Mouse (Mus musculus) stomach, embryonic 15.5 days (tissue): ENCODE results near the gene Vwa8. TPM values are rescaled to one million over a fixed set of nuclear protein-coding genes. Genes with fewer than 3 reads are reported as not detected.

Experiments used
- ATAC-seq: fragments of 200-750 bp; cut with Nextera tagmentation; 2 replicates; pipeline ENCODE4 v1.8.0; 2017; ENCODE audit warnings: low read depth, moderate number of reproducible peaks, moderate TSS enrichment; ENCODE audit not compliant: insufficient read depth, low FRiP score
- H3K27ac ChIP-seq: fragments of 300-500 bp; sonication (generic); 2 replicates; pipeline ENCODE4 v1.5.1; 2015; ENCODE audit warnings: mild to moderate bottlenecking, inconsistent platforms
- H3K27me3 ChIP-seq: fragments of 300-500 bp; sonication (generic); replicated peaks from 2 replicates; pipeline ENCODE4 v1.6.1; 2015; ENCODE audit warnings: inconsistent platforms
- H3K36me3 ChIP-seq: fragments of 300-500 bp; sonication (generic); 2 replicates; pipeline ENCODE4 v1.6.1; 2015; ENCODE audit warnings: inconsistent platforms
- H3K4me1 ChIP-seq: fragments of 300-500 bp; sonication (generic); 2 replicates; pipeline ENCODE4 v1.6.1; 2015; ENCODE audit warnings: inconsistent platforms
- H3K4me2 ChIP-seq: fragments of 300-500 bp; sonication (generic); 2 replicates; pipeline ENCODE4 v1.6.1; 2015; ENCODE audit warnings: mild to moderate bottlenecking, inconsistent platforms
- H3K4me3 ChIP-seq: fragments of 300-500 bp; sonication (generic); replicated peaks from 2 replicates; pipeline ENCODE4 v1.5.1; 2015; ENCODE audit warnings: inconsistent platforms
- H3K9ac ChIP-seq: fragments of 300-500 bp; sonication (generic); 2 replicates; pipeline ENCODE4 v1.6.1; 2015; ENCODE audit warnings: inconsistent platforms
- H3K9me3 ChIP-seq: fragments of 300-500 bp; sonication (generic); 2 replicates; pipeline ENCODE4 v1.6.1; 2016; ENCODE audit warnings: inconsistent platforms
- WGBS: fragments of 180-500 bp; shearing (Covaris S2); methylation state at CpG from one replicate; pipeline ENCODE4 v1.1.7; 2015; 5-methylcytosine and 5-hydroxymethylcytosine counted together
- polyA plus RNA-seq: library from polyadenylated mRNA; unstranded; fragments of >200 nt; fragmentation: Nextera tagmentation; extraction: Ambion mirVana; gene quantifications from 2 replicates; pipeline ENCODE4 v1.2.1, GENCODE M21; 2015

The Vwa8 gene
- polyA plus RNA-seq, 1 experiment from 2014 or later, result 11.0 TPM

DNA sequence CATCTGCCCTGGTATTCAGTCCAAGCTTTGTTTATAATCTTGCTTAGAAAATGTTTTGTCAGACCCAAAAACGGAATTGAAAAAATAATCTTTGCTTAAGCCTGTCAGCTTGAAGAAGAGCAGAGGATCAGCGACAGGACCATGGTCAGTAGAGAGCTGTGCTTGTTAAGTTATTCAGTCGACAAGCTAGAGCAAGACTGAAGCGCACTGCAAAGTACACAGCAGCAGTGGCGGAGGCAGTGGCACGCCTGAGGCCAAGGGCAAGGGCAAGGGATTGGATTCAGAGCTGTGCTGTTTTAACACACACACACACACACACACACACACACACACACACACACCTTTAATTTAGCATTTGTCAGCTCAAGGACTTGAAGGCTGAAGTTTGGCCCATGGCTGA lies 263.2 kb downstream of the Vwa8 start:
- Histone ChIP-seq H3K36me3 (no peaks in the 10 kb centered on the region), H3K27ac (no peak overlapping the region), H3K4me1 (peaks cover 5% of the 10 kb centered on the region; the same call in 1 of the 2 replicates), H3K27me3 (no peaks in the 10 kb centered on the region), H3K9ac (no peak overlapping the region), H3K4me2 (no peak overlapping the region), H3K4me3 (no peak overlapping the region), H3K9me3 (no peaks in the 10 kb centered on the region)
- 44% methylated on average over 6 of the region's 6 CpGs for WGBS
- no peak for ATAC-seq

DNA sequence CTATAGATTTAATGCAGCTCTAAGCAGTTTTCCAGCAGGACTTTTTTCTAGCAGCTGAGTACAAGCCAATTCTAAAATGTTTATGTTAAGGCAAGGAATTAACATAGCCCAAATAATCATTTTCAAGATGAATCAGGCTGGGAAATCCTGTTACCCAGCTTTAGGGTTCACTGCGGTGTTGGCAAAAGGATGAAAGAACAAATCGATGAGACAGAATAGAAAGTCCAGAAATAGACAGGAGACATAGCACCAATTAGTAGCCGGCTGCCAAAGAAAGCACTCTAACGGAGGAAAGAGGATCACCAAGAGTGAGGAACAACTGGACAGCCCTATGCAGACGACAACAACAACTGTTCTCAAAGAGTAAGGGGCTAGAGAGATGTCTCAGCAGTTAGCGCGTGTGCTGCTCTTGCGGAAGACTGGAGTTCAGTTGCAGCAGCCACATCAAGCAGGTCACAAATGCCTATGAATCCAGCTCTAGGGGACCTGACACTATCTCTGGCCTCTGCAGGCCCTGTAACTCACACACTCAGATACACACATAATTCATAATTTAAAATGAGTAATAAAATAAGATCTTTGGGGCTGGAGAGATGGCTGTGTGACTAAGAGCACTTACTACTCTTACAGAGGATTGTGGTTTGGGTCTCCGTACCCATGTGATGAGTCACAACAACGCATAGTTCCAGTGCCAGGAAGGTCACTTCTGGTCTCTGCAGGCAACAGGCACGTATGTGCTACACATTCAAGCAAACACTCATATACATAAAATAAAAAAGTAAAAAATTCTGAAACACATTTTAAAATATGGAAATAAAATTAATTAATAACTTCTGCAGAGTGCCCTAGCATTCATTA lies 265.9 kb downstream of the Vwa8 start:
- H3K9ac ChIP-seq, result no peak overlapping the region
- H3K27me3 ChIP-seq, result no peaks in the 10 kb centered on the region
- H3K36me3 ChIP-seq, result no peaks in the 10 kb centered on the region
- H3K27ac ChIP-seq, result no peak overlapping the region
- no peak overlapping the region for H3K4me3 ChIP-seq
- peaks cover 5% of the 10 kb centered on the region; the same call in 1 of the 2 replicates for H3K4me1 ChIP-seq
- H3K4me2 ChIP-seq, result no peak overlapping the region
- ATAC-seq, result no peak
- WGBS, result 65% methylated on average over 11 of the region's 11 CpGs
- no peaks in the 10 kb centered on the region for H3K9me3 ChIP-seq

DNA sequence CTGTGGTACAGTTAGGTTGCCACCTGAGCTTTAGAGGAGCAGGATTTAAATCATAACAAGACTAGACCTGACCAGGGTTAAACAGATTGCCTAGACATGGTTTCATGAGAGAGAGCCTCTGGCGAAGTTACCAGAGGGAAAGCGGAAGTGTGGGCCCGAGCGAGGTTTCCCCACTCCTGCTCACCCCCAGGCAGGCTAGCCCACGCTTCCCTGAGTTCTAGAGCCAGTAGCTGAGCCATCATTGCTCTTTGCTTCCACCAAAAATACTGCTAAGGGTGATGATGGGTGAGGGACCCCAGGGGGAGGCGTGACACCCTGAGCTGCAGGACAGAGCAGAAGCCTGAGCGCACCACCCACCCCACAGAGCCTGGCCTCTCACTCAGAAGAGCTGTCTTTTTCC lies 269.6 kb downstream of the Vwa8 start:
- 87% methylated on average over 7 of the region's 7 CpGs for WGBS
- Histone ChIP-seq H3K9ac (no peak overlapping the region), H3K4me2 (no peak overlapping the region)

DNA sequence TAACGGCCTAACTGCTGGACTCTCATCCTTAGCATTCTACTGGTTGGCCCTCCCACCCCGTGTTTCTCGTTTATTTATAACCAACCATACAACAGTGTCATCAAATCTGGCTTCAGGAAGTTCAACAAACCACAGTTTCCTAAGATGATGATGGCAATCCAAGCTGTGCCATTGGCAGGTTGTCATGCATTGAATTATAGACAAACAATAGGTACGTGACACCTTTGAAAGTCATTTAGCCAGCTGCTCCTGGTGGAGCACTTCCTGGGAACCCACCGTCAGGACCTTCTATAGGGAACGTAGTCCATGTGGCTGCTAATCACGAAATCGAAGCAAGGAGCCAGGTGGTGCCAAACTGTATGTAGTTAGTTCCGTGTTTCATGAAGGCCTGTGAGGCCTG lies 270.5 kb downstream of the Vwa8 start:
- Histone ChIP-seq H3K27ac (no peak overlapping the region), H3K9me3 (no peaks in the 10 kb centered on the region), H3K4me1 (no peaks in the 10 kb centered on the region), H3K4me2 (no peak overlapping the region), H3K4me3 (no peak overlapping the region), H3K27me3 (no peaks in the 10 kb centered on the region), H3K9ac (no peak overlapping the region), H3K36me3 (no peaks in the 10 kb centered on the region)
- WGBS, result 69% methylated on average over 9 of the region's 9 CpGs
- ATAC-seq, result no peak

More for the DNA sequence above, 269.6 kb downstream of the Vwa8 start:
- ATAC-seq, result no peak
- H3K4me1 ChIP-seq, result no peaks in the 10 kb centered on the region
- H3K9me3 ChIP-seq, result no peaks in the 10 kb centered on the region
- no peak overlapping the region for H3K27ac ChIP-seq
- no peaks in the 10 kb centered on the region for H3K27me3 ChIP-seq
- no peak overlapping the region for H3K4me3 ChIP-seq
- no peaks in the 10 kb centered on the region for H3K36me3 ChIP-seq

DNA sequence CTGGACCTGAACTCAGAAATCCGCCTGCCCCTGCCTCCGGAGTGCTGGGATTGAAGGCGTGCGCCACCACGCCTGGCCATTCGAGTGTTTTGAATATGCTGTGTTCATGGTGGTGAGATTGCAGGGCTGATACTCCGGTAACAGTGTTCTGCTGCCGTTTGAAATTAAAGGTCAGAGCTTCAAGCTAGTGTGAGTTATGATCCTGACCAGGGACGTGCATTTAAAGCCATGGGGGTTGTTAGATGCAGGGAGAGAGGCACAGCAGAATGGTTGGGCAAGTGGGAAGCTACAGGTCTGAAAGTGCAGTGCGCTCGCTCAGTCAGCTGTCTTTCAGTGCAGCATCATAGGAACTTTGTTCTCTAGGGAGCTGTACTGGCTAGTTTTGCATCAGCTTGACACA lies 271.8 kb downstream of the Vwa8 start:
- H3K4me3 ChIP-seq, result no peak overlapping the region
- no peaks in the 10 kb centered on the region for H3K36me3 ChIP-seq
- H3K27ac ChIP-seq, result no peak overlapping the region
- no peaks in the 10 kb centered on the region for H3K27me3 ChIP-seq
- 82% methylated on average over 11 of the region's 11 CpGs for WGBS
- no peak overlapping the region for H3K4me2 ChIP-seq
- no peak overlapping the region for H3K9ac ChIP-seq
- no peak for ATAC-seq
- H3K9me3 ChIP-seq, result no peaks in the 10 kb centered on the region
- peaks cover 3% of the 10 kb centered on the region; the same call in 1 of the 2 replicates for H3K4me1 ChIP-seq

DNA sequence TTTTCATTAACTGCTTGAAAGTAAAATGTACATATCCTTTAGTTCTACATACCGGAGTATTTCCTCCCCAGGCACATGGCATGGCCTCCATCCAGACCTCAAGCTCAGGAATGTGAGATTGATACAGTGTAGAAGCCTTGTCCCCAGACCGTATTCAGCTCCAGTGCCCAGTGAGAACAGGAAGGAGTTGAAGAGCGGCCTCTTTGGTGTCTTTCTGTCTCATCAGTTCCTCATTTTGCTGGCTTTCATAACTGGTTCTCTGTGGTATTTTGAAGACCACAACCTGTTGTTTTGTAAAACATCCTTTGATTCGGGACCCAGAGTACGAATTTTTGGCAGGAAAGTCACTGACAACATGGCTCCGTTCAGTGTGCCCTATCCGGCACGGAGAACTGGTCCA lies 274.6 kb downstream of the Vwa8 start:
- 78% methylated on average over 8 of the region's 8 CpGs for WGBS
- no peak for ATAC-seq

DNA sequence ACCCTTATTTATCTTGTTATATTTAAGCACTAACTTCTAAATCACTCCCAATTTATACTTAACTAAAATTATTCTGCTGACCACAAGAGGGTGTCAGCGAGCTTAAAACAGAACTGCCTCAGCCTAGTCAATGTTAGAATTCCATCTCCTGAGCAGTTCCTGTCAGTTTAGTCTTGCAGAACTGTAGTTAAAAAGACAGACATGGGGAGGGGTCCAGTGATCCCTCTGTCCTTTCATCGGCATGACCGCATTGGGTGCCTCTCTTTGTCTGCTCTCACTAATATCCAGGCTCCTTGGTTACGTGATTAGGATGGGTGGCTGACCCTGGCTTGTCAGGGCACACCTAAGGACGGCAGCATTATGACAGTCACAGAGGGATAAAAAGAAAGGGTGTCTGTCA lies 275.8 kb downstream of the Vwa8 start:
- Histone ChIP-seq H3K27me3 (no peaks in the 10 kb centered on the region), H3K36me3 (no peaks in the 10 kb centered on the region), H3K9me3 (no peaks in the 10 kb centered on the region), H3K4me1 (peaks cover 3% of the 10 kb centered on the region; the same call in 1 of the 2 replicates), H3K4me2 (no peak overlapping the region), H3K4me3 (no peak overlapping the region), H3K9ac (no peak overlapping the region), H3K27ac (no peak overlapping the region)
- no peak; the same call in 1 of the 2 replicates for ATAC-seq
- 49% methylated on average over 5 of the region's 5 CpGs for WGBS

More for the DNA sequence above, 274.6 kb downstream of the Vwa8 start:
- no peaks in the 10 kb centered on the region for H3K9me3 ChIP-seq
- no peak overlapping the region for H3K27ac ChIP-seq
- H3K27me3 ChIP-seq, result no peaks in the 10 kb centered on the region
- no peak overlapping the region for H3K9ac ChIP-seq
- peaks cover 3% of the 10 kb centered on the region; the same call in 1 of the 2 replicates for H3K4me1 ChIP-seq
- no peak overlapping the region for H3K4me3 ChIP-seq
- no peaks in the 10 kb centered on the region for H3K36me3 ChIP-seq
- no peak overlapping the region for H3K4me2 ChIP-seq

DNA sequence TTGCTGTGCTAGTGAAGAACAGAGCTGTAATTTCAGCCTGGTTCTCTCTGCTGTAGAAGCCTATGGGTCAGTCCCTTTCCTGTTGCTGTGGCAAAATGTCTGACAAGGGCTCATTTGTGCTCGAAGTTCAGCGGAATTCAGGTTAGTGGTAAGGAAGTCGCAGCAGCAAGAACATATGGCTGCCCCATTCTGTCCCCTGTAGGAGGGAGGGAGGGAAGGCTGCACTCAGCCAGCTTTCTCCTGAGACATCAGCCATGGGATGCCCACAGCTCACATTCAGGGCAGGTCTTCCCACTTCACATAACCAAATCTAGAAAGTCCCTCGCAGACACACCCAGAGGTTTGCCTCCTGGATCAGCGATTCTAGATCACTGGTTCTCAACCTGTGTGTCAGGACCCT lies 277.3 kb downstream of the Vwa8 start:
- ATAC-seq, result no peak
- WGBS, result 72% methylated on average over 5 of the region's 5 CpGs

DNA sequence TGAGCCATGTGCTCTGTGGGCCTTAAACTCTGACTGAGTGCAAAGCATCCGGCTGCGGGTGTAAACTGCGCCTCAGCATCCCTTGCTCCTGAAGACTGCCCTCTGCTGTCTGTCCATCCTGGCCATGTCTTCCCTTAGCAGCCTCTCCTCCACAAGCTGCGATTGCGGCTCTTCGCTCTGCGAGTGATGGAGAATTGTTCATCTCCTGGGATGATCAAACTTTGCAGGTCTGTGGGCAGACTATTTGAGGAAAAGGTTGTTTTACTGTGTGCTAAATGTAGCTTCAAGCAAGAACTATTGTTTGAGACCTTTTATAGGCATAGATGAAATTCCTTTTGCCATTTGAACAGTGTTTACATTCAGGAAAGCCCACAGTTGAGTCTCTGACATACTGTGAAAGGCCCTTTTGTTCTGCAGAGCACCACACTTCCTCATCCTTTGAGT lies 286.1 kb downstream of the Vwa8 start:
- Histone ChIP-seq H3K9ac (no peak overlapping the region), H3K27ac (peak overlapping the region; percentile 59), H3K4me3 (no peak overlapping the region), H3K9me3 (no peaks in the 10 kb centered on the region), H3K4me2 (no peak overlapping the region), H3K36me3 (no peaks in the 10 kb centered on the region), H3K27me3 (no peaks in the 10 kb centered on the region), H3K4me1 (peaks cover 11% of the 10 kb centered on the region; the same call in 1 of the 2 replicates)
- peak; percentile 39; the same call in 1 of the 2 replicates for ATAC-seq
- 19% methylated on average over 7 of the region's 7 CpGs for WGBS

More for the DNA sequence above, 277.3 kb downstream of the Vwa8 start:
- Histone ChIP-seq H3K4me3 (no peak overlapping the region), H3K4me2 (no peak overlapping the region), H3K9me3 (no peaks in the 10 kb centered on the region), H3K9ac (no peak overlapping the region), H3K4me1 (peaks cover 3% of the 10 kb centered on the region; the same call in 1 of the 2 replicates), H3K27me3 (no peaks in the 10 kb centered on the region), H3K27ac (no peak overlapping the region), H3K36me3 (no peaks in the 10 kb centered on the region)

DNA sequence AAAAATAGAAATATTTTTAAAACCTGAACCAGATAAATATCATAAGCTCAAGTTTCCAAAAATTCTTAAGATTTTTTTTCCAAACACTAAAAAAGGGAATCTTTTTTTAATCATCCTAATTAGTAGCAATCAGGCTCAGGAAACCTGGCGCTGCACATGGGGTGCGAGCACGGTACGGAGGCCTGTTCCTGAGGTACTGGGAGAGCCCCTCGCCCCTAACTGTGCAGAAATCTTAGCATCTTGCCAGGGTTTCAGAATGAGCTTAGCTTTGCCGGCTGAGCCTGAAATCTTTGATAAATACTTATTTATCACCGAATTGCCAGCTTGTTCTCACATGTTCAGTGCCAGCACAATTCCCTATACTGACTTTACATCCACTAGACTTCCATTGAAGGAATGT lies 286.6 kb downstream of the Vwa8 start:
- 69% methylated on average over 7 of the region's 7 CpGs for WGBS
- H3K9ac ChIP-seq, result no peak overlapping the region
- H3K27ac ChIP-seq, result no peak overlapping the region
- no peak overlapping the region for H3K4me3 ChIP-seq
- H3K9me3 ChIP-seq, result no peaks in the 10 kb centered on the region
- no peak overlapping the region for H3K4me2 ChIP-seq
- no peaks in the 10 kb centered on the region for H3K27me3 ChIP-seq
- ATAC-seq, result no peak
- peaks cover 16% of the 10 kb centered on the region; the same call in 1 of the 2 replicates for H3K4me1 ChIP-seq
- no peaks in the 10 kb centered on the region for H3K36me3 ChIP-seq

DNA sequence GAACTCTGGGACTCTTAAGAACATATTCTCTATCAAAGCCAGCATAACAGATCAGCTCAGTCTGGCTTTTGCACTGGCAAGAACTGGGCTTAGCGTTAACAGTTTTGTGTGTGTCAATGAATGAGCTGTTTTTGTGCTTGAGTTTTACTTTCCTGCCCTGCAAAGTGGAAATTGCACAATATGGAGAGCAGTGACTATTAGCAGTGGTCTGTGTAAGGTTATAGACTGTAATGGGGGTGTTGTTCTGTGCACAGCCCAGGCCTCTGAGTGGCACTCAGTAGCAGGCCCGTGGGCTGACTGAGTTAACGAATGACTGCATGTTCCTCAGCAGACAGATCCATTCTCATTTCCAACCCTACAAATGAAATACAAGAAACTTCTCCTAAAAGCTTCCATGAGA lies 287.7 kb downstream of the Vwa8 start:
- peaks cover 19% of the 10 kb centered on the region for H3K4me1 ChIP-seq
- H3K9ac ChIP-seq, result no peak overlapping the region
- no peak overlapping the region for H3K27ac ChIP-seq
- no peaks in the 10 kb centered on the region for H3K27me3 ChIP-seq
- ATAC-seq, result no peak
- H3K36me3 ChIP-seq, result no peaks in the 10 kb centered on the region
- H3K4me2 ChIP-seq, result no peak overlapping the region
- H3K9me3 ChIP-seq, result no peaks in the 10 kb centered on the region
- no peak overlapping the region for H3K4me3 ChIP-seq
- WGBS, result 66% methylated on average over 3 of the region's 3 CpGs

DNA sequence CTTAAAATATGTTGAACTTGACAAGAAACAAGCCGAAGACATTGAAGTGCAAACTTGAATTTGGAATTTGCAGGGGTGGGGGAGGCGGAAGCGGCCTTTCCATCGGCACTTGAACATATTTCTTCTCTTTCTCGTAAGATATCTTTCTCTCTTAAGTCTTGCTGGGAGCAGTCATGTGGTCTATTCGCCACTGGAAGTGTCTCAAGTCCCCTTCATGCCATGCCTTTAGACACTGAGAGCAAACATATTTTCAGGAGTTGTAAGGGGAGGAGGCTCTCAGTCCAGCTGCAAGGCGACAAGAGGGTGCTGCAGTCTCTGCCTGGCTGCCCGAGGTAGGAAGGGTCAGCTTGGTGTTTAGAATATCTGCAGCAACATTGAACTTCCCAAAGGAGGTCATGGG lies 288.2 kb downstream of the Vwa8 start:
- Histone ChIP-seq H3K4me1 (peaks cover 19% of the 10 kb centered on the region), H3K9me3 (no peaks in the 10 kb centered on the region)
- ATAC-seq, result no peak

More for the DNA sequence above, 288.2 kb downstream of the Vwa8 start:
- H3K36me3 ChIP-seq, result no peaks in the 10 kb centered on the region
- H3K9ac ChIP-seq, result no peak overlapping the region
- peak overlapping the region; percentile 3; the same call in 1 of the 2 replicates for H3K4me2 ChIP-seq
- WGBS, result 62% methylated on average over 8 of the region's 8 CpGs
- no peak overlapping the region for H3K27ac ChIP-seq
- no peaks in the 10 kb centered on the region for H3K27me3 ChIP-seq
- no peak overlapping the region for H3K4me3 ChIP-seq
